Mouse (Mus musculus) hindbrain, embryonic 13.5 days (tissue): ENCODE data around the gene Gm20696. TPM values are rescaled to one million over a fixed set of nuclear protein-coding genes. Genes with fewer than 3 reads are reported as not detected.

ENCODE experiments used
- ATAC-seq: fragments of 200-750 bp; cut with Nextera tagmentation; 2 replicates; pipeline ENCODE4 v1.8.0; 2017; ENCODE audit warnings: moderate TSS enrichment; ENCODE audit not compliant: low FRiP score
- H3K27ac ChIP-seq: fragments of 300-500 bp; sonication (generic); 2 replicates; pipeline ENCODE4 v1.5.1; 2015; ENCODE audit warnings: inconsistent platforms, mild to moderate bottlenecking, moderate library complexity
- H3K27me3 ChIP-seq: fragments of 300-500 bp; sonication (generic); 2 replicates; pipeline ENCODE4 v1.6.1; 2015; ENCODE audit warnings: mild to moderate bottlenecking, inconsistent platforms
- H3K36me3 ChIP-seq: fragments of 300-500 bp; sonication (generic); 2 replicates; pipeline ENCODE4 v1.6.1; 2015; ENCODE audit warnings: mild to moderate bottlenecking, inconsistent platforms
- H3K4me1 ChIP-seq: fragments of 300-500 bp; sonication (generic); replicated peaks from 2 replicates; pipeline ENCODE4 v1.6.1; 2015; ENCODE audit warnings: inconsistent platforms
- H3K4me2 ChIP-seq: fragments of 300-500 bp; sonication (generic); 2 replicates; pipeline ENCODE4 v1.6.1; 2015; ENCODE audit warnings: inconsistent platforms, mild to moderate bottlenecking, moderate library complexity
- H3K4me3 ChIP-seq: fragments of 300-500 bp; sonication (generic); 2 replicates; pipeline ENCODE4 v1.5.1; 2015; ENCODE audit warnings: mild to moderate bottlenecking, inconsistent platforms
- H3K9ac ChIP-seq: fragments of 300-500 bp; sonication (generic); 2 replicates; pipeline ENCODE4 v1.6.1; 2015; ENCODE audit warnings: mild to moderate bottlenecking, inconsistent platforms
- H3K9me3 ChIP-seq: fragments of 300-500 bp; sonication (generic); 2 replicates; pipeline ENCODE4 v1.6.1; 2016; ENCODE audit warnings: inconsistent platforms
- WGBS: fragments of 180-500 bp; shearing (Covaris S2); methylation state at CpG from one replicate; pipeline ENCODE4 v1.1.7; 2015; 5-methylcytosine and 5-hydroxymethylcytosine counted together
- polyA plus RNA-seq: library from polyadenylated mRNA; unstranded; fragments of >200 nt; fragmentation: Nextera tagmentation; extraction: Ambion mirVana; gene quantifications from 2 replicates; pipeline ENCODE4 v1.2.1, GENCODE M21; 2015

Gene Gm20696
- polyA plus RNA-seq, 1 experiment from 2014 or later = 2.7 TPM

DNA sequence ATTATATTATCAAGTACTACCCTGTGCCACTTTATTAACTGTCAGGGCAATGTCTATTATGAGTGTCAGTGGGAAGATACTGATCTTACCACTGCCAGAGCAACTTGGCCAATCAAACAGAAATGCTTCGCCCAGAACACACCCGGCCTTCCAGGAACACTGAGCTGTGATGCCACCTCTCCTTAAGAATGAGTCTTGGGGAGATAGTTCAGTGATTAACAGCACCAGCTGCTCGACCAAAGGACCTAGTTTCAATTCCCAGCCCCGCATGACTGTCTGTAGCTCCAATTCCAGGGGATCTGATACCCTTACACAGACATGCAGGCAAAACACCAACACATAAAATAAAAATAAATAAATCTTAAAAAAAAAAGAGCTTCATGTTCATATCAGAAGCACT lies 207.8 kb downstream of the Gm20696 start:
- no peaks in the 10 kb centered on the region for H3K27me3 ChIP-seq
- no peak overlapping the region for H3K9ac ChIP-seq
- no peak overlapping the region for H3K27ac ChIP-seq
- H3K4me1 ChIP-seq = peaks cover 8% of the 10 kb centered on the region
- no peak overlapping the region for H3K4me3 ChIP-seq
- no peaks in the 10 kb centered on the region for H3K9me3 ChIP-seq
- no peaks in the 10 kb centered on the region for H3K36me3 ChIP-seq
- no peak for ATAC-seq
- no peak overlapping the region for H3K4me2 ChIP-seq
- 90% methylated on average over 4 of the region's 4 CpGs for WGBS

- Histone ChIP-seq H3K4me3 (no peak overlapping the region), H3K9ac (no peak overlapping the region), H3K4me1 (peaks cover 6% of the 10 kb centered on the region; the same call in 1 of the 2 replicates), H3K4me2 (no peak overlapping the region), H3K27ac (no peak overlapping the region), H3K27me3 (no peaks in the 10 kb centered on the region), H3K36me3 (no peaks in the 10 kb centered on the region), H3K9me3 (no peaks in the 10 kb centered on the region)
- WGBS = 82% methylated on average over 7 of the region's 7 CpGs
- no peak for ATAC-seq
These were observed 212.7 kb downstream of the Gm20696 start for GRCm38 (mm10) chr6:99453763-99454520.

- H3K4me3 ChIP-seq = no peak overlapping the region
- H3K27me3 ChIP-seq = no peaks in the 10 kb centered on the region
- H3K27ac ChIP-seq = no peak overlapping the region
- H3K9ac ChIP-seq = no peak overlapping the region
- H3K36me3 ChIP-seq = no peaks in the 10 kb centered on the region
- H3K4me2 ChIP-seq = no peak overlapping the region
- no peaks in the 10 kb centered on the region for H3K9me3 ChIP-seq
- H3K4me1 ChIP-seq = peaks cover 6% of the 10 kb centered on the region; the same call in 1 of the 2 replicates
- WGBS = 76% methylated on average over 2 of the region's 2 CpGs
- no peak for ATAC-seq
These were observed 213.9 kb downstream of the Gm20696 start for GRCm38 (mm10) chr6:99452638-99453185.

GRCm38 (mm10) chr6:99451479-99451878 lies 215.1 kb downstream of the Gm20696 start:
- peaks cover 6% of the 10 kb centered on the region; the same call in 1 of the 2 replicates for H3K4me1 ChIP-seq

DNA sequence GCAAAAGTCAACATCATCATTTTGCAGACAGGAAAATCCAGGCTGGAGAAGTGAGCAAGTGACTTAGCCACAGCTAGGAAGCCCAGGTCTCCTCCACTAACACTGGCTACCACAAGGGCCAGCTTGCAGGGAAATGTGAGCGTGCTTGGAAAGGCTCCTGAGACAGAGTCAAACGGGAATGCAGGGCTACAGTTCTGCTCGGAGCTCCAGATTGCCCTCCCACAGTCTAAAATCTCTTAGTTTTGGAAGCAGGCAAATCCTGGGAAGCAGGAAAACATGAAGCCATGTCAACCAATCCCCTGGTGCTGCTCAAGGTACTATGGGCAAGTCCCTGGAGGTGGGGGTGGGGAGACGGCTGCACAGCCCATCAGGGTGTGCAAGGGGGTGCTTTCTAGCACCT lies 219.2 kb downstream of the Gm20696 start:
- no peaks in the 10 kb centered on the region for H3K36me3 ChIP-seq
- H3K4me3 ChIP-seq = no peak overlapping the region
- no peaks in the 10 kb centered on the region for H3K27me3 ChIP-seq
- no peak overlapping the region for H3K9ac ChIP-seq
- WGBS = 87% methylated on average over 4 of the region's 4 CpGs
- H3K27ac ChIP-seq = no peak overlapping the region
- H3K9me3 ChIP-seq = no peaks in the 10 kb centered on the region
- peaks cover 10% of the 10 kb centered on the region for H3K4me1 ChIP-seq
- no peak for ATAC-seq
- H3K4me2 ChIP-seq = no peak overlapping the region

More at GRCm38 (mm10) chr6:99451479-99451878, 215.1 kb downstream of the Gm20696 start:
- no peaks in the 10 kb centered on the region for H3K36me3 ChIP-seq
- H3K27me3 ChIP-seq = no peaks in the 10 kb centered on the region
- 53% methylated on average over 11 of the region's 11 CpGs for WGBS
- H3K4me3 ChIP-seq = no peak overlapping the region
- H3K4me2 ChIP-seq = no peak overlapping the region
- no peak overlapping the region for H3K9ac ChIP-seq
- H3K9me3 ChIP-seq = no peaks in the 10 kb centered on the region
- ATAC-seq = no peak
- no peak overlapping the region for H3K27ac ChIP-seq

- WGBS = 94% methylated on average over 12 of the region's 12 CpGs
- no peak overlapping the region for H3K4me3 ChIP-seq
- ATAC-seq = no peak
- no peak overlapping the region for H3K27ac ChIP-seq
- H3K4me2 ChIP-seq = no peak overlapping the region
- no peaks in the 10 kb centered on the region for H3K36me3 ChIP-seq
- H3K9me3 ChIP-seq = no peaks in the 10 kb centered on the region
- 0 out of 2 replicates have a peak, but pooled peaks cover 2% of the 10 kb centered on the region for H3K27me3 ChIP-seq
- H3K4me1 ChIP-seq = peaks cover 8% of the 10 kb centered on the region
- H3K9ac ChIP-seq = no peak overlapping the region
These were observed 219.7 kb downstream of the Gm20696 start for GRCm38 (mm10) chr6:99446801-99447415.

DNA sequence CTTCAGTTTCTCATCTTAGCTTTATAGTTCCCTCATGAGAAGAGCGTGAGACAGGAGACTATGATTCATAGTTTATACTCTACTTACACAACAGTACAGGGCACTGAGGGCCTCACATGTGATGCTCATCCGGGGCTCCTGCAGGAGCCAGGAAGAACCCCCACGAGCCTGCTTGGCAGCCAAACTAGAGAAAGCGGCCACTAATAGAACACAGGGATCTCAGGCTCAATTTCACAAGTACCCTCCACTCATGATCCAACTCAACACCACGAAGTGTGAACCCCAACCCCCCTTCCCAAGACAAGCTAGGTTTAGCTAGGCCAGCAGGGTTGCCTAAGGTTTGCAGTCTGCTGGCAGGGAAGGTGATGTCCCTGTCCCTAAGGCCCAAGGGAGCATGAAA lies 223.1 kb downstream of the Gm20696 start:
- 0 out of 2 replicates have a peak, but pooled peaks cover 2% of the 10 kb centered on the region for H3K27me3 ChIP-seq
- no peak overlapping the region for H3K4me3 ChIP-seq
- H3K9ac ChIP-seq = no peak overlapping the region
- H3K9me3 ChIP-seq = no peaks in the 10 kb centered on the region
- no peak overlapping the region for H3K4me2 ChIP-seq
- no peaks in the 10 kb centered on the region for H3K36me3 ChIP-seq
- no peak overlapping the region for H3K27ac ChIP-seq
- ATAC-seq = no peak
- 79% methylated on average over 5 of the region's 5 CpGs for WGBS
- H3K4me1 ChIP-seq = peaks cover 30% of the 10 kb centered on the region

DNA sequence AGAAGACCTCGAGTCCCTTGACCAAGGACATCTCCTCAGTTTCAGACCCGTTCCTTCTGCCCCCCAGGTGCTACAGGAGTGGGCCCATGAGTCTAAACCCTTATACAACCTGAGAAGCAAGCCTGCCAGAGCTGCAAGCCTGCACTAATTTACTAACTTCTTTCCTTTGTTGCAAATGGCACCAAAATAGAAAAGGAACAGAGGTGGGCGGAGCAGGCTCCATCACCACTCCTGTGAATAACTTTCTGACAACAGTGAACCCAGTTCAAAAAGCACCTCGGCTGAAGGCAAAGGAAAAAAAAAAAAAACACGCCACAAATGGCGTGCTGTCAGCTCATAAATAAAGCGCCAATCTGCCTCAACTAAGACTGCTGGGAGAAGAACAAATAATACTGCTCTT lies 225.5 kb downstream of the Gm20696 start:
- WGBS = 57% methylated on average over 7 of the region's 7 CpGs
- 0 out of 2 replicates have a peak, but pooled peaks cover 2% of the 10 kb centered on the region for H3K27me3 ChIP-seq
- H3K27ac ChIP-seq = no peak overlapping the region
- H3K36me3 ChIP-seq = no peaks in the 10 kb centered on the region
- H3K4me1 ChIP-seq = peaks cover 35% of the 10 kb centered on the region
- no peak overlapping the region for H3K4me3 ChIP-seq
- H3K9ac ChIP-seq = no peak overlapping the region
- H3K9me3 ChIP-seq = no peaks in the 10 kb centered on the region
- H3K4me2 ChIP-seq = no peak overlapping the region
- ATAC-seq = no peak

DNA sequence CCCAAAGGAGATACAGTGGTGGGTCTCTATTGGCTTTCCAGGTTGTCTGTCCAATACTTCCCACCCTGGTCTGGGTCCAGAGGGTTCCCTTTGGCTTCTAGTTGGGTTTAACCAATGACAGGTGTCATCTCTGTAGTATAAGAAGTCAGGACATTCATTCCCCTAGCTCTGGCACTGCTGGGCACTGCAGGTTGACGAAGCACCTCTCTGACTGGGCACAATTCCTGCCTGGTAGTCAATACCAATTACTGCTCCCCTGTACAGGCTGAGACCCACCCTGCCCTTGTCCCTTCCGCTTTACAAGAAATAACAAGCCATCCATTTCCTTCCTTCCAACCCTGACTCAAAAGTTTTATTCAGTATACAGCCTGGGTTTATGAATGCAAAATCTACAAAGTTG lies 226.0 kb downstream of the Gm20696 start:
- peaks cover 35% of the 10 kb centered on the region for H3K4me1 ChIP-seq
- peak; percentile 32; the same call in 1 of the 2 replicates for ATAC-seq
- WGBS = 89% methylated on average over 2 of the region's 2 CpGs
- peak overlapping the region; percentile 74 for H3K27ac ChIP-seq
- H3K27me3 ChIP-seq = 0 out of 2 replicates have a peak, but pooled peaks cover 2% of the 10 kb centered on the region
- H3K9me3 ChIP-seq = no peaks in the 10 kb centered on the region
- H3K4me3 ChIP-seq = no peak overlapping the region
- H3K4me2 ChIP-seq = no peak overlapping the region
- no peak overlapping the region for H3K9ac ChIP-seq
- no peaks in the 10 kb centered on the region for H3K36me3 ChIP-seq

GRCm38 (mm10) chr6:99439878-99440361 lies 226.7 kb downstream of the Gm20696 start:
- Histone ChIP-seq H3K36me3 (no peaks in the 10 kb centered on the region; the same call in 1 of the 2 replicates), H3K27me3 (0 out of 2 replicates have a peak, but pooled peaks cover 2% of the 10 kb centered on the region), H3K4me2 (peak overlapping the region; percentile 33), H3K9me3 (no peaks in the 10 kb centered on the region), H3K4me3 (no peak overlapping the region), H3K4me1 (peaks cover 35% of the 10 kb centered on the region), H3K9ac (peak overlapping the region; percentile 1; the same call in 1 of the 2 replicates), H3K27ac (peak overlapping the region; percentile 74)
- ATAC-seq = peak; percentile 77
- WGBS = 1% methylated on average over 9 of the region's 9 CpGs

- H3K9me3 ChIP-seq = no peaks in the 10 kb centered on the region
- peak overlapping the region; percentile 74 for H3K27ac ChIP-seq
- H3K36me3 ChIP-seq = peaks cover 4% of the 10 kb centered on the region
- ATAC-seq = no peak
- peaks cover 35% of the 10 kb centered on the region for H3K4me1 ChIP-seq
- 5% methylated on average over 9 of the region's 9 CpGs for WGBS
- H3K27me3 ChIP-seq = 0 out of 2 replicates have a peak, but pooled peaks cover 2% of the 10 kb centered on the region
- no peak overlapping the region for H3K4me3 ChIP-seq
- H3K4me2 ChIP-seq = peak overlapping the region; percentile 33
- H3K9ac ChIP-seq = peak overlapping the region; percentile 19; the same call in 1 of the 2 replicates
These were observed 227.3 kb downstream of the Gm20696 start for GRCm38 (mm10) chr6:99439214-99439877.

DNA sequence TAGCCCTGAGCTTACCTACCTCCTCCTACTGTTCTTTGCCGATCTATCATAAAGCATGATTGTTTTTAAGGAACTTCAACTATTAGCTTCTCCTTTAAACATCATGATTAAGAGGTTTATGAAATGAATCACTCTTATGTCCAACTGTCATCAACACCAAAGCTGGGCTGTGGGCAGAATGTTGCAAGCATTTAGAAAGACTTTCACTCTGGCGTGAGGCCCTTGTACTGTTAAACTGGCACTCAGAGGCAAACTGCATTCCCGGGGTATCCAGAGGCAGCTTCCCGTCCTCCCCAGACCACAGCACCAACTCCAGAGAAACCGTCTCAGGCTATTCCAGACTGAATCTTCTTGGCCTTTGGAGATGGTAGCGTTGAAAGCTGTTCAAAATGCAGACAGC lies 230.2 kb downstream of the Gm20696 start:
- H3K36me3 ChIP-seq = peaks cover 4% of the 10 kb centered on the region
- no peaks in the 10 kb centered on the region for H3K9me3 ChIP-seq
- ATAC-seq = no peak
- H3K27ac ChIP-seq = no peak overlapping the region
- no peak overlapping the region for H3K4me2 ChIP-seq
- 92% methylated on average over 6 of the region's 6 CpGs for WGBS
- no peak overlapping the region for H3K9ac ChIP-seq
- H3K27me3 ChIP-seq = no peaks in the 10 kb centered on the region
- no peak overlapping the region for H3K4me3 ChIP-seq
- H3K4me1 ChIP-seq = peaks cover 38% of the 10 kb centered on the region
